Mouse (Mus musculus) heart, postnatal 4 days (tissue): ENCODE data around the gene 9430015G10Rik. TPM values are rescaled to one million over a fixed set of nuclear protein-coding genes. Genes with fewer than 3 reads are reported as not detected.

ENCODE experiments used
- DNase-seq: peaks from one replicate; pipeline ENCODE4 v3.0.0; 2021
- total RNA-seq, 2 experiments: library from RNA; stranded (reverse); gene quantifications; 2 replicates each; pipeline ENCODE4 v1.2.3; 2021

9430015G10Rik gene
- total RNA-seq, 2 experiments from 2014 or later = 7.3 to 9.4 TPM

- peak; percentile 51 for DNase-seq
Observed at GRCm38 (mm10) chr4:156171828-156172227, 62.0 kb downstream of the 9430015G10Rik start.

Other genes with a start within 250 kb of the 9430015G10Rik start
- under 1 TPM; 0.14 to 0.20 TPM for gene Tas1r3, start 246.6 kb upstream of the 9430015G10Rik start, total RNA-seq
- gene Cptp, start 240.5 kb upstream of the 9430015G10Rik start, total RNA-seq = 10 to 100 TPM in 1 of 2 experiments, 1 to 10 TPM in 1; 6.6 to 11.2 TPM
- 10 to 100 TPM; 16.0 to 19.2 TPM for gene Ints11, start 240.4 kb upstream of the 9430015G10Rik start, total RNA-seq
- gene Pusl1, start 218.2 kb upstream of the 9430015G10Rik start, total RNA-seq = 10 to 100 TPM; 18.3 to 23.1 TPM
- 10 to 100 TPM; 16.9 to 21.4 TPM for gene Acap3, start 218.2 kb upstream of the 9430015G10Rik start, total RNA-seq
- gene Ube2j2, start 166.2 kb upstream of the 9430015G10Rik start, total RNA-seq = 10 to 100 TPM; 72.4 to 81.4 TPM
- gene C1qtnf12, start 147.7 kb upstream of the 9430015G10Rik start, total RNA-seq = 10 to 100 TPM; 14.7 to 15.2 TPM
- gene B3galt6, start 117.3 kb upstream of the 9430015G10Rik start, total RNA-seq = 1 to 10 TPM; 4.1 to 4.5 TPM
- gene Sdf4, start 117.1 kb upstream of the 9430015G10Rik start, total RNA-seq = 100 to 1,000 TPM; 107 to 109 TPM
- gene Tnfrsf4, start 96.1 kb upstream of the 9430015G10Rik start, total RNA-seq = under 1 TPM; 0.34 to 0.62 TPM
- gene Tnfrsf18, start 83.8 kb upstream of the 9430015G10Rik start, total RNA-seq = under 1 TPM in 1 of 2 experiments, not detected in 1; 0.29 TPM
- gene Ttll10, start 50.6 kb upstream of the 9430015G10Rik start, total RNA-seq = under 1 TPM; 0.16 to 0.55 TPM
- gene Rnf223, start 20.5 kb downstream of the 9430015G10Rik start, total RNA-seq = under 1 TPM in 1 of 2 experiments, not detected in 1; 0.25 TPM
- 100 to 1,000 TPM; 112 TPM for gene Agrn, start 87.5 kb downstream of the 9430015G10Rik start, total RNA-seq
- 1 to 10 TPM; 1.3 to 1.4 TPM for gene Isg15, start 90.8 kb downstream of the 9430015G10Rik start, total RNA-seq
- 1 to 10 TPM; 7.6 to 7.7 TPM for gene AW011738, start 93.3 kb downstream of the 9430015G10Rik start, total RNA-seq
- 100 to 1,000 TPM in 1 of 2 experiments, 10 to 100 TPM in 1; 91.2 to 106 TPM for gene Perm1, start 105.9 kb downstream of the 9430015G10Rik start, total RNA-seq
- gene Plekhn1, start 124.9 kb downstream of the 9430015G10Rik start, total RNA-seq = 10 to 100 TPM in 1 of 2 experiments, 1 to 10 TPM in 1; 9.1 to 10.2 TPM
- gene Noc2l, start 126.0 kb downstream of the 9430015G10Rik start, total RNA-seq = 10 to 100 TPM; 25.2 to 25.4 TPM
- under 1 TPM; 0.16 to 0.29 TPM for gene Samd11, start 145.7 kb downstream of the 9430015G10Rik start, total RNA-seq
- gene Vmn2r-ps159, start 221.1 kb downstream of the 9430015G10Rik start, total RNA-seq = not detected